Mouse (Mus musculus) ES-E14 (cell line): ENCODE data around the gene Gpr179.

Source experiments
- CHD2 ChIP-seq: IDR thresholded peaks from 2 replicates; pipeline ENCODE4 v1.6.1; 2014; ENCODE audit warnings: mild to moderate bottlenecking, low read depth, low read length, inconsistent platforms
- MAFK ChIP-seq: IDR thresholded peaks from 2 replicates; pipeline ENCODE4 v1.6.1; 2014; ENCODE audit warnings: mild to moderate bottlenecking, low read depth, low read length, inconsistent platforms; ENCODE audit not compliant: insufficient read depth
- ZC3H11A ChIP-seq: IDR thresholded peaks from 2 replicates; pipeline ENCODE4 v1.6.1; 2012; ENCODE audit warnings: low read depth, mild to moderate bottlenecking, inconsistent platforms, low read length, borderline replicate concordance
- ZNF384 ChIP-seq: IDR thresholded peaks from 2 replicates; pipeline ENCODE4 v1.6.1; 2012; ENCODE audit warnings: low read depth, low read length, inconsistent platforms

- TF ChIP-seq ZNF384 = no peak
- TF ChIP-seq CHD2 = no peak
- TF ChIP-seq ZC3H11A = no peak
- no peak for TF ChIP-seq MAFK
Measured at GRCm38 (mm10) chr11:97309451-97309836, 42.4 kb downstream of the Gpr179 start.
